Mouse (Mus musculus): ENCODE measurements around the gene Ctnnbl1. TPM values are rescaled to one million over a fixed set of nuclear protein-coding genes. Genes with fewer than 3 reads are reported as not detected.

The Ctnnbl1 gene
- polyA plus RNA-seq, 2 experiments = 11.6 to 19.2 TPM

DNA sequence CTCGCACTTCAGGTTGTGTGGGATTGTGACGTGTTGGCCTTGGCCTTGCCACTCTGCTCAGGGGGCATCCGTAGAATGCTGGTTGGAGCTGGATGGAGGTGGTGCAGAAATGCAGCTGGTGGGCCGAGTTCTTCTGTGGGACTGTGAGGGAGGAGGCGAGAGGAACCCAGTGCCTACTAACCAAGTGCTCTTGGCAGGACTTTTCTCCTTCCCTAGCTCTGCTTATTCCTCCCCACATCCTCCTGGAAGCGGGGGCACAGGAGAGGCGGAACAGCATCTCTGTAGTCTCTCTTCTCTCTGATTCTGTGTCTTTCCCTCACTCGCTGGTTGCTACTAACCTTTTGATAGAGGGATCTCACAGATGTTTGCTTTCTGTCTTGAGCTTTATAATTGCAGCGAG, 62.3 kb downstream of the Ctnnbl1 start:
- no peak for DNase-seq (ENCODE audit: low read depth in 3 of 3, low spot score in 3 of 3)
- Histone ChIP-seq H3K4me2 (ENCODE audit: low read depth) (no peak overlapping the region), H3K9ac (replicated peaks) (no peak overlapping the region), H3K27ac (no peak overlapping the region), H3K4me3 (ENCODE audit: insufficient read depth in 1 of 2, low read depth in 2 of 2, low read length in 2 of 2) (no peak overlapping the region), H3K4me1 (replicated peaks; ENCODE audit: control insufficient read depth in 2 of 2, insufficient read depth in 2 of 2, low read length in 1 of 2) (0 out of 4 replicates have a peak, but pooled peaks cover 0 to 1% of the 10 kb centered on the region in 2 experiments), H3K27me3 (ENCODE audit: control insufficient read depth, insufficient read depth, low read length) (no peaks in the 10 kb centered on the region), H3K9me3 (ENCODE audit: control insufficient read depth, low read length) (no peaks in the 10 kb centered on the region), H3K36me3 (replicated peaks; ENCODE audit: control insufficient read depth, insufficient read depth, low read depth) (no peaks in the 10 kb centered on the region)
- TF ChIP-seq EP300 (IDR thresholded peaks at IDR 0.05; ENCODE audit: low read depth) = no peak
- no peak for TF ChIP-seq CTCF (IDR thresholded peaks at IDR 0.05; ENCODE audit: low read depth)
- 76% methylated on average over 9 of the region's 9 CpGs for WGBS (ENCODE audit: insufficient replicate concordance)
- no peak for ATAC-seq (ENCODE audit: insufficient read depth)

DNA sequence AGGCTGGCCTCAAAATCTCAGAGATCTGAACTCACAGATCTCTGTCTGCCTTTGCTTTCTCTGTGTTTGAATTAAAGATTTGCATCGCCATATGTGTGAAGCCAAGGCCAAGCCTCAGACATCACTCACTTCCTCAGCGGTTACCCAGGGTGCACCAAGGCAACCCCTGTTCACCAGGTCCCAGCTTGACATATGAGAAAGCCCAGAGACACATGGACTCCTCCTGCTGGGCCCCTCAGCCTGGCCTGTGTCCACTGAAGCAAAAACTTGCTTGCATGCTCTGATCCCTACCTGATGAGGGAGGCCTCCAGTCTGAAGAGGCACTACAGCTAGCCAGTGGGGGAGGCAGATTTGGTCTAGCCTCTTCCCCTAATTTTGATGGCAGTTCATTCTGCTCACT, 63.1 kb downstream of the Ctnnbl1 start:
- WGBS (ENCODE audit: insufficient replicate concordance) = 76% methylated on average over 2 of the region's 2 CpGs
- no peak overlapping the region for H3K9ac ChIP-seq (replicated peaks)
- DNase-seq (ENCODE audit: low read depth in 3 of 3, low spot score in 3 of 3) (no peak), ATAC-seq (ENCODE audit: insufficient read depth) (no peak)
- H3K27me3 ChIP-seq (ENCODE audit: control insufficient read depth, insufficient read depth, low read length) = no peaks in the 10 kb centered on the region
- H3K4me2 ChIP-seq (ENCODE audit: low read depth) = no peak overlapping the region
- H3K9me3 ChIP-seq (ENCODE audit: control insufficient read depth, low read length) = no peaks in the 10 kb centered on the region
- H3K27ac ChIP-seq = no peak overlapping the region
- H3K36me3 ChIP-seq (replicated peaks; ENCODE audit: control insufficient read depth, insufficient read depth, low read depth) = no peaks in the 10 kb centered on the region
- 0 out of 4 replicates have a peak, but pooled peaks cover 0 to 1% of the 10 kb centered on the region in 2 experiments for H3K4me1 ChIP-seq (replicated peaks; ENCODE audit: control insufficient read depth in 2 of 2, insufficient read depth in 2 of 2, low read length in 1 of 2)
- H3K4me3 ChIP-seq (ENCODE audit: insufficient read depth in 1 of 2, low read depth in 2 of 2, low read length in 2 of 2) = no peak overlapping the region
- TF ChIP-seq CTCF (IDR thresholded peaks at IDR 0.05; ENCODE audit: low read depth) = no peak
- TF ChIP-seq EP300 (IDR thresholded peaks at IDR 0.05; ENCODE audit: low read depth) = no peak

DNA sequence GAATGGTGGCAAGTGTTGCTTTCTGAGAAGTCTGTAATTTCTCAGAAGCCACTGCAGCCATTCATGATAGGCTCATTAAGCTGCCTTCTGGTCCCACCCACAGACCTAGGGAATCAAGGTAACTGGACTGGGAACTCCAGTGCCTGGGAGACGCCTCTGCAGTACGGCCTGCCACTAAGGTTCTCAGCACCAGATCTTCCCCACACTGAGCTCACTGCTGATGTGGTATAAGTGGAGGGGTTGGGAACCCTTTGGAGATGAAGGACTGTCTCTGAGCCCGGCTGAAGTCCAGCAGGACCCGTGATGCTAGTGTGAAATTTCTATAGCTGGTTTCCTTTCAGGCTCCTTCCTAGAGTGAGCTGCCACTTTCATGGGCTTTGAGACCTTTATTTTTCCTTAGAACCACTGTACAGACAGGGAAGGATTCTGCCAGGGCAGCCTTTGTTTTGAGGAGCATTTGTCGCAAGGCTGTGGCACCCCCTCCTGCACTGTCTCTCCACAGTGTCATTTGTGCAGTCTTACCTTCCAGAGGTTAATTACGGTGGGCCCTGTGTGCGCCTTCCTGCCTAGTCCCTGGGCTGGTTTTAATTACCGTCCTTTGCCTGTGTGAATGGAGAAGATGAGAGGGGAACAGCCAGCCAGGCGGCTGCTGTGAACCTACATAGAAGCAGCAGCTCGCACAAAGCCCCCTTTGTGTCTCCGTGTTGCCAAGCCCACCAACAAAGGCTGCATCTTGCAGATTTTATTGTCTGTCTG, 63.7 kb downstream of the Ctnnbl1 start:
- DNase-seq (ENCODE audit: low read depth in 3 of 3, low spot score in 3 of 3) = no peak
- no peak for TF ChIP-seq CTCF (IDR thresholded peaks at IDR 0.05; ENCODE audit: low read depth)
- no peak for TF ChIP-seq EP300 (IDR thresholded peaks at IDR 0.05; ENCODE audit: low read depth)
- 71% methylated on average over 11 of the region's 11 CpGs for WGBS (ENCODE audit: insufficient replicate concordance)

DNA sequence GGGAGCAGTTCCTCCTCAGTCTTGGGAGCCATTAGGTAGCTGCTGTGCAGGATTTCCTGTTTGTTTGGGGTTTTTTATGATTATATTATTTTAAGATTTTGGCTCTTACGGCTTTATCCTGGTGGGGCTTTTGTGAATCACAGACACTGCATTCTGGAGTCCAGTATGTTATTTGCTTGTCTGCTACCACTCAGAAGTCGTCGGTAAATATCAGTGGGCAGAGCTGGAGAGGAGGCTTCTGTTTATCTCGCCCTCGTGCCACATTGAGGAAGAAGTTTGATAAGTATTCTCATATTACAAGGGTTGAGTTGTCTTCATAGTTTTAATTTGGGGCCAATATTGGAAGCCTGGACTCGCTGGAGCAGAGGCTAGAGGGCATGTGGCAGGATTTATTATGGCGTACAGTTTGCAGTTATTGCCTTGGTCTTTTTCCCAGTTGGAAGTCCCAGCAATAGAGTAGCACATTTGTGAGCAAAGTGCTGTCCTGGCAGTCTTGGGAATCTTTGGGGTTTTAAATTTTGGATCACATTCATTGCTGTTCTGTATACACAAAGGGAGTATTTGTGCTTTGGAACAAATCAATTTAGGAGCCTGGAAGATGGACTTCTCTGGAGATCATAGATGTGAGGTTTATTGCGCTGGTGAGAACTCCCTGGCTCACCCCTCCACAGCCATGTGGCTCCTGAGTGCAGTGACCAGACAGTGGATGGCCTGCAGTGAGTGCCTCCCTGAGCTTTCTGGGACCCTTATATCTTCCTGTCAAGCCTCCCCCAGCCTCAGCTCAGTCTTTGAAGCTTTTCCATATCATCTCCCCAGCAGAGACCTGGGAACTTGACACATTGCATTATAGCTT, 64.5 kb downstream of the Ctnnbl1 start:
- TF ChIP-seq EP300 (IDR thresholded peaks at IDR 0.05; ENCODE audit: low read depth) = no peak
- no peak for TF ChIP-seq CTCF (IDR thresholded peaks at IDR 0.05; ENCODE audit: low read depth)
- ATAC-seq (ENCODE audit: insufficient read depth) (no peak), DNase-seq (ENCODE audit: low read depth in 3 of 3, low spot score in 3 of 3) (no peak)
- Histone ChIP-seq H3K9me3 (ENCODE audit: control insufficient read depth, low read length) (no peaks in the 10 kb centered on the region), H3K27me3 (ENCODE audit: control insufficient read depth, insufficient read depth, low read length) (no peaks in the 10 kb centered on the region), H3K4me1 (replicated peaks; ENCODE audit: control insufficient read depth in 2 of 2, insufficient read depth in 2 of 2, low read length in 1 of 2) (0 out of 4 replicates have a peak, but pooled peaks cover 0 to 5% of the 10 kb centered on the region in 2 experiments), H3K4me3 (ENCODE audit: insufficient read depth in 1 of 2, low read depth in 2 of 2, low read length in 2 of 2) (no peak overlapping the region), H3K27ac (no peak overlapping the region), H3K36me3 (replicated peaks; ENCODE audit: control insufficient read depth, insufficient read depth, low read depth) (no peaks in the 10 kb centered on the region), H3K9ac (replicated peaks) (no peak overlapping the region), H3K4me2 (ENCODE audit: low read depth) (no peak overlapping the region)
- WGBS (ENCODE audit: insufficient replicate concordance) = 48% methylated on average over 8 of the region's 8 CpGs

More for the DNA sequence above, 63.7 kb downstream of the Ctnnbl1 start:
- Histone ChIP-seq H3K9me3 (ENCODE audit: control insufficient read depth, low read length) (no peaks in the 10 kb centered on the region), H3K27me3 (ENCODE audit: control insufficient read depth, insufficient read depth, low read length) (no peaks in the 10 kb centered on the region), H3K4me3 (ENCODE audit: insufficient read depth in 1 of 2, low read depth in 2 of 2, low read length in 2 of 2) (no peak overlapping the region), H3K27ac (no peak overlapping the region), H3K9ac (replicated peaks) (no peak overlapping the region), H3K4me2 (ENCODE audit: low read depth) (no peak overlapping the region), H3K36me3 (replicated peaks; ENCODE audit: control insufficient read depth, insufficient read depth, low read depth) (no peaks in the 10 kb centered on the region), H3K4me1 (replicated peaks; ENCODE audit: control insufficient read depth in 2 of 2, insufficient read depth in 2 of 2, low read length in 1 of 2) (0 out of 4 replicates have a peak, but pooled peaks cover 0 to 5% of the 10 kb centered on the region in 2 experiments)
- no peak for ATAC-seq (ENCODE audit: insufficient read depth)

DNA sequence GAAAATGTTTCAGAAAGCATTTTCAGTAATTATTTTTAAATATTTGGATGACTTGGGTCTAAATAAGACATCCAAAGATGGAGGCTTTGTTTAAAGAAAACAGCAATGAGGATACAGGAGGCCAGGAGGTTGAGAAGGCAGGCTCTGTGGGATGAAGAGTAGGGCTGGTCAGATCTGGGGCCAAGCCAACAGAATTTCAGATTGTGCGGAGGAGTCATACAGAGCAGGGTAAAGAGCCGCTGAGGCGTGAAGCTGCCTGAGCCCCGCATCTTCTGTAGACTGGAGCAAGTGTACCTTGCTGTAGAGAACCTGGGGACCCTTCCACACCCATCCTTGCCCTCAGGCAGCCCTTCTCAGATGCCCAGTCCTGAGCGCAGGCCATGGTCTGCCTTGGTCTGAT, 65.5 kb downstream of the Ctnnbl1 start:
- no peak for ATAC-seq (ENCODE audit: insufficient read depth)
- H3K4me3 ChIP-seq (ENCODE audit: insufficient read depth in 1 of 2, low read depth in 2 of 2, low read length in 2 of 2) = no peak overlapping the region
- WGBS (ENCODE audit: insufficient replicate concordance) = 85% methylated on average over 5 of the region's 5 CpGs

More for the DNA sequence above, 65.5 kb downstream of the Ctnnbl1 start:
- Histone ChIP-seq H3K4me2 (ENCODE audit: low read depth) (no peak overlapping the region), H3K9me3 (ENCODE audit: control insufficient read depth, low read length) (no peaks in the 10 kb centered on the region), H3K27me3 (ENCODE audit: control insufficient read depth, insufficient read depth, low read length) (no peaks in the 10 kb centered on the region), H3K36me3 (replicated peaks; ENCODE audit: control insufficient read depth, insufficient read depth, low read depth) (no peaks in the 10 kb centered on the region), H3K9ac (replicated peaks) (no peak overlapping the region), H3K4me1 (replicated peaks; ENCODE audit: control insufficient read depth in 2 of 2, insufficient read depth in 2 of 2, low read length in 1 of 2) (0 out of 4 replicates have a peak, but pooled peaks cover 0 to 5% of the 10 kb centered on the region in 2 experiments), H3K27ac (no peak overlapping the region)
- no peak for DNase-seq (ENCODE audit: low read depth in 3 of 3, low spot score in 3 of 3)
- no peak for TF ChIP-seq CTCF (IDR thresholded peaks at IDR 0.05; ENCODE audit: low read depth)

Measured in liver, embryonic 14.5 days (tissue).